Mouse (Mus musculus): ENCODE measurements around the gene H3f3b.

- TF ChIP-seq CTCF (IDR thresholded peaks at IDR 0.05; ENCODE audit: control insufficient read depth, insufficient read depth, insufficient read length), result no peak
- no peak for TF ChIP-seq CEBPB (IDR thresholded peaks at IDR 0.05; ENCODE audit: low read depth)
- TF ChIP-seq MAX (IDR thresholded peaks at IDR 0.05), result no peak
- TF ChIP-seq MYOD1 (IDR thresholded peaks at IDR 0.05; ENCODE audit: control insufficient read depth, insufficient read length, low read depth), result no peak
- no peak for TF ChIP-seq USF1 (IDR thresholded peaks at IDR 0.05; ENCODE audit: low read depth)
These were observed 3.4 kb upstream of the H3f3b start for GRCm38 (mm10) chr11:116030898-116031845.
